Mouse (Mus musculus) kidney, embryonic 16.5 days (tissue): ENCODE data around the gene Prrg4. TPM values are rescaled to one million over a fixed set of nuclear protein-coding genes. Genes with fewer than 3 reads are reported as not detected.
"Not testable (repeated sequence)": the region's sequence is repeated elsewhere in the genome, so short reads cannot be mapped to it uniquely, and the experiment has no call there.

ENCODE experiments used
- ATAC-seq: fragments of 200-750 bp; cut with Nextera tagmentation; 2 replicates; pipeline ENCODE4 v1.8.0; 2017; ENCODE audit warnings: moderate TSS enrichment; ENCODE audit not compliant: low FRiP score, low TSS enrichment
- H3K27ac ChIP-seq: fragments of 300-500 bp; sonication (generic); 2 replicates; pipeline ENCODE4 v1.5.1; 2014; ENCODE audit warnings: low read length
- H3K27me3 ChIP-seq: fragments of 300-500 bp; sonication (generic); 2 replicates; pipeline ENCODE4 v1.6.1; 2014; ENCODE audit warnings: low read length, control low read depth, mixed read lengths; ENCODE audit not compliant: insufficient read depth
- H3K36me3 ChIP-seq: fragments of 300-500 bp; sonication (generic); 2 replicates; pipeline ENCODE4 v1.6.1; 2014; ENCODE audit warnings: low read length, control low read depth, mixed read lengths; ENCODE audit not compliant: insufficient read depth
- H3K4me1 ChIP-seq: fragments of 300-500 bp; sonication (generic); 2 replicates; pipeline ENCODE4 v1.6.1; 2014; ENCODE audit warnings: low read length, control low read depth, mixed read lengths; ENCODE audit not compliant: insufficient read depth
- H3K4me2 ChIP-seq: fragments of 300-500 bp; sonication (generic); replicated peaks from 2 replicates; pipeline ENCODE4 v1.6.1; 2014; ENCODE audit warnings: low read depth, low read length
- H3K4me3 ChIP-seq: fragments of 300-500 bp; sonication (generic); 2 replicates; pipeline ENCODE4 v1.5.1; 2014; ENCODE audit warnings: mild to moderate bottlenecking, low read length
- H3K9ac ChIP-seq: fragments of 300-500 bp; sonication (generic); replicated peaks from 2 replicates; pipeline ENCODE4 v1.6.1; 2014; ENCODE audit warnings: low read length
- H3K9me3 ChIP-seq: fragments of 300-500 bp; sonication (generic); 2 replicates; pipeline ENCODE4 v1.6.1; 2016; ENCODE audit warnings: low read length, control low read depth
- WGBS: fragments of 180-500 bp; shearing (Covaris S2); extraction: QIAGEN DNeasy Blood & Tissue Kit; methylation state at CpG from one replicate; pipeline ENCODE4 v1.1.7; 2014; 5-methylcytosine and 5-hydroxymethylcytosine counted together
- polyA plus RNA-seq: library from polyadenylated mRNA; unstranded; fragments of >200 nt; fragmentation: Nextera tagmentation; extraction: Ambion mirVana; gene quantifications from 2 replicates; pipeline ENCODE4 v1.2.1, GENCODE M21; 2015

Prrg4 gene
- polyA plus RNA-seq, 1 experiment from 2014 or later, result 2.5 TPM

- no peaks in the 10 kb centered on the region for H3K9me3 ChIP-seq
- ATAC-seq, result no peak
- 52% methylated on average over 5 of the region's 5 CpGs for WGBS
- H3K27me3 ChIP-seq, result no peaks in the 10 kb centered on the region
- no peak overlapping the region for H3K27ac ChIP-seq
- H3K4me3 ChIP-seq, result no peak overlapping the region
- no peaks in the 10 kb centered on the region for H3K36me3 ChIP-seq
- no peak overlapping the region for H3K4me2 ChIP-seq
- no peaks in the 10 kb centered on the region for H3K4me1 ChIP-seq
- H3K9ac ChIP-seq, result no peak overlapping the region
These were observed 9.4 kb upstream of the Prrg4 start for GRCm38 (mm10) chr2:104859060-104859459.

GRCm38 (mm10) chr2:104858083-104858482 is 8.4 kb upstream of the Prrg4 start:
- not testable (repeated sequence) for H3K9ac ChIP-seq, H3K4me2 ChIP-seq, ATAC-seq, H3K4me3 ChIP-seq, H3K27ac ChIP-seq, H3K36me3 ChIP-seq, H3K4me1 ChIP-seq, H3K9me3 ChIP-seq, H3K27me3 ChIP-seq
- WGBS, result 88% methylated on average over 3 of the region's 3 CpGs

- Histone ChIP-seq H3K27ac (no peak overlapping the region), H3K4me3 (no peak overlapping the region), H3K9me3 (no peaks in the 10 kb centered on the region), H3K4me2 (no peak overlapping the region), H3K4me1 (no peaks in the 10 kb centered on the region), H3K27me3 (no peaks in the 10 kb centered on the region), H3K9ac (no peak overlapping the region), H3K36me3 (no peaks in the 10 kb centered on the region)
- no peak for ATAC-seq
- 67% methylated on average over 1 of the region's 1 CpGs for WGBS
These were observed 6.5 kb upstream of the Prrg4 start for GRCm38 (mm10) chr2:104856218-104856617.

GRCm38 (mm10) chr2:104855732-104856131 is 6.1 kb upstream of the Prrg4 start:
- Histone ChIP-seq H3K9ac (no peak overlapping the region), H3K9me3 (no peaks in the 10 kb centered on the region), H3K36me3 (no peaks in the 10 kb centered on the region), H3K27ac (no peak overlapping the region), H3K4me3 (no peak overlapping the region), H3K4me1 (no peaks in the 10 kb centered on the region), H3K27me3 (no peaks in the 10 kb centered on the region), H3K4me2 (no peak overlapping the region)
- no peak for ATAC-seq
- WGBS, result 24% methylated on average over 3 of the region's 3 CpGs

GRCm38 (mm10) chr2:104854836-104855235 is 5.2 kb upstream of the Prrg4 start:
- H3K9ac ChIP-seq, result no peak overlapping the region
- H3K36me3 ChIP-seq, result no peaks in the 10 kb centered on the region
- H3K27me3 ChIP-seq, result no peaks in the 10 kb centered on the region
- H3K27ac ChIP-seq, result no peak overlapping the region
- ATAC-seq, result no peak
- H3K4me3 ChIP-seq, result no peak overlapping the region
- H3K4me2 ChIP-seq, result no peak overlapping the region
- H3K4me1 ChIP-seq, result no peaks in the 10 kb centered on the region
- H3K9me3 ChIP-seq, result no peaks in the 10 kb centered on the region
- WGBS, result 94% methylated on average over 1 of the region's 1 CpGs

GRCm38 (mm10) chr2:104852546-104852945 is 2.9 kb upstream of the Prrg4 start:
- Histone ChIP-seq H3K27ac (no peak overlapping the region), H3K9ac (no peak overlapping the region), H3K4me1 (peaks cover 5% of the 10 kb centered on the region), H3K4me2 (no peak overlapping the region), H3K36me3 (no peaks in the 10 kb centered on the region), H3K9me3 (no peaks in the 10 kb centered on the region), H3K27me3 (peaks cover 4% of the 10 kb centered on the region), H3K4me3 (no peak overlapping the region)
- 88% methylated on average over 7 of the region's 7 CpGs for WGBS
- ATAC-seq, result no peak

GRCm38 (mm10) chr2:104851686-104852085 is 2.0 kb upstream of the Prrg4 start:
- ATAC-seq, result no peak
- Histone ChIP-seq H3K27ac (no peak overlapping the region), H3K36me3 (no peaks in the 10 kb centered on the region), H3K4me1 (peaks cover 5% of the 10 kb centered on the region), H3K9ac (no peak overlapping the region), H3K4me2 (no peak overlapping the region), H3K9me3 (no peaks in the 10 kb centered on the region), H3K4me3 (no peak overlapping the region), H3K27me3 (peaks cover 4% of the 10 kb centered on the region)
- WGBS, result 49% methylated on average over 5 of the region's 5 CpGs

GRCm38 (mm10) chr2:104849991-104850359 is 299 bp upstream of the Prrg4 start:
- ATAC-seq, result no peak
- Histone ChIP-seq H3K9ac (peak overlapping the region; percentile 70; the same call in 1 of the 2 replicates), H3K36me3 (no peaks in the 10 kb centered on the region), H3K27ac (no peak overlapping the region), H3K4me3 (peak overlapping the region; percentile 62), H3K4me1 (peaks cover 5% of the 10 kb centered on the region), H3K9me3 (no peaks in the 10 kb centered on the region), H3K27me3 (peaks cover 4% of the 10 kb centered on the region), H3K4me2 (peak overlapping the region; percentile 98)
- WGBS, result 69% methylated on average over 3 of the region's 3 CpGs

- ATAC-seq, result no peak
- Histone ChIP-seq H3K36me3 (no peaks in the 10 kb centered on the region), H3K9ac (peak overlapping the region; percentile 70; the same call in 1 of the 2 replicates), H3K27ac (no peak overlapping the region), H3K4me1 (peaks cover 5% of the 10 kb centered on the region), H3K4me3 (peak overlapping the region; percentile 62), H3K9me3 (no peaks in the 10 kb centered on the region), H3K4me2 (peak overlapping the region; percentile 98), H3K27me3 (peaks cover 4% of the 10 kb centered on the region)
- WGBS, result 41% methylated on average over 16 of the region's 16 CpGs
These were observed 1.2 kb downstream of the Prrg4 start for GRCm38 (mm10) chr2:104848235-104849161.

- no peak overlapping the region for H3K27ac ChIP-seq
- H3K4me1 ChIP-seq, result peaks cover 5% of the 10 kb centered on the region
- no peak overlapping the region for H3K4me2 ChIP-seq
- no peaks in the 10 kb centered on the region for H3K36me3 ChIP-seq
- WGBS, result 48% methylated on average over 2 of the region's 2 CpGs
- ATAC-seq, result no peak
- H3K4me3 ChIP-seq, result no peak overlapping the region
- no peaks in the 10 kb centered on the region for H3K9me3 ChIP-seq
- H3K9ac ChIP-seq, result no peak overlapping the region
- H3K27me3 ChIP-seq, result peaks cover 4% of the 10 kb centered on the region
These were observed 2.0 kb downstream of the Prrg4 start for GRCm38 (mm10) chr2:104847645-104848044.
